Mouse (Mus musculus) ES-CJ7 (cell line): ENCODE measurements at regions not wholly inside any gene's neighbourhood (a gene's known extent, or its start where the extent isn't known, plus 50 kb on each side); places are given as distances from the start of the nearest gene placed in this dataset.

Experiments used
- DNase-seq: peaks from one replicate; pipeline ENCODE4 v3.0.0; 2011; ENCODE audit warnings: low read depth, low spot score

DNA sequence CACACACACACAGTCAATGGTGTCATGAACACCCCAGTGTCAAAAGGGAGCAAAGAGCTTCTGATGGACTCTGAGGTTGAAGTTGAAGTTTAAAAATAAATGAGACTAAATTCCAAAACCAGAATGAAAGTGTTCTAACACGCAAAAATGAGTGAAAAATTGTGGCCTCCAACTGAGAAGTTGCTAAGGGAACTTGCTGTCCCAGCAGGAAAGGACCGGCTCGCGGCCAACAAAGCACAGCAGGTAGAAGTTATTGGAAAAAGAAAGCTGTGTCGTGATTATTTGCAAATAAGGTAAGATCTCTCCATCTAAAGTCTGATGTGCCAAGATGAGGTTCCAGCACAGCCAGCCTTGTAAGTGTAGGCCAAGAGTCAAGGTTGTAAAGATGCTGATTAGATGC lies 169.7 kb downstream of the Nrp2 start:
- no peak for DNase-seq

DNA sequence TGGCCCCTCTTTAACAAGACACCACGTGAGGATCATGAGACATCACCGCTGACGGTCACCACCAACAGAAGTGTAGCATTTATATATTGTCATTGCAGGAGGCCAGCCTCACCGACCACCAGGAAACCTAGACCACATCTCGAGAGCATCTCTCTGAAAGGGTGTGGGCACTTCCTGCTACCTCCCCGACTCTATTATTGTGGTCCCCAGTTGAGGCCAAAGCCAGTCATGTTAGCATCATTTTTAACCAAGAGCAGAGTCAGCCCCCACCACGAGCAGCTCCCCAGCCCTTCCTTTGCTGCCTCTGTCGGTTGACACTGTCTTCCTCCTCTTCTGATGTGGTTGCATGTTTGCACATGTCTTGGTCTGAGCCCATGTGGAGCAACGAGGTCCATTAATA lies 172.5 kb downstream of the Nrp2 start:
- no peak for DNase-seq

DNA sequence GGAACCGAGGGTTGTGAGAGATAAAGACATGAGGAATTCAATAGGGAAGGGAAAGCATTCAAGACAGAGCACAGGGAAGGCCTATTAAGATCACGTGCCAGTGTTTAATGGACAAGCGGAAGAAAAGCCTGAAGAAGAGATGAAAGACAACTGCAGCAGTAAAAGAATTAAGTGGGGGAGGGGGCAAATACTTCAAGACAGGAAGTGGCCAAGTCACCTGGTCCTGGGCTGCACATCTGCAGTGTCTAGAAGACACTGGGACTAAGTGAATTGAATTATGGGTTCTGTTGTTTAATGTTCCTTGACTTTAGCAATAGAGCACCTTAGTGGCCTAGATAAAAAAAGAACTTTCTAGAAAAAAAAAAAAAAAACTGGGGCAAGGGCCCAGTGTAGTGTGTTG lies 173.6 kb downstream of the Nrp2 start:
- no peak for DNase-seq

GRCm38 (mm10) chr1:62880882-62881291 lies 177.8 kb downstream of the Nrp2 start:
- DNase-seq, result no peak

DNA sequence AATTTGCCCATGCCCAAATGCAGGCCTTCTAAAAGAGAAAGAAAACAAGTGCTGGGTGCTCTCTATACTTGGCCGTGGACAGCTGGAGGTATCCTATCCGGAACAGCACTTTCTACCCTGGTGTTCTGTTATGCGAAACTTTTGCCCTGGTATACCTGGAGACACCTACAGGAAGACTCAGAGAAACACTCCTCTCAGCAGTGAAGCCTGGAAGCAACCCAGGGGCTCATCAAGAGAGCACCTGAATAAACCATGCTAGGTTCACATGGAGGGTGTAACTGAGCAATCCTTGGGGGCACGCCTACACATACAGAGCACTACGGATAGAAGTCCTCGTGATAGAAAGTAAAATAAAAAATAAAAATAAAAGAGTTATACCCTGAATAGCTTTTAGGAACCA lies 178.4 kb downstream of the Nrp2 start:
- DNase-seq, result no peak

GRCm38 (mm10) chr1:62882028-62882427 lies 178.9 kb downstream of the Nrp2 start:
- no peak for DNase-seq

- peak; percentile 15 for DNase-seq
Measured at GRCm38 (mm10) chr1:62884876-62885480, 181.9 kb downstream of the Nrp2 start.

DNA sequence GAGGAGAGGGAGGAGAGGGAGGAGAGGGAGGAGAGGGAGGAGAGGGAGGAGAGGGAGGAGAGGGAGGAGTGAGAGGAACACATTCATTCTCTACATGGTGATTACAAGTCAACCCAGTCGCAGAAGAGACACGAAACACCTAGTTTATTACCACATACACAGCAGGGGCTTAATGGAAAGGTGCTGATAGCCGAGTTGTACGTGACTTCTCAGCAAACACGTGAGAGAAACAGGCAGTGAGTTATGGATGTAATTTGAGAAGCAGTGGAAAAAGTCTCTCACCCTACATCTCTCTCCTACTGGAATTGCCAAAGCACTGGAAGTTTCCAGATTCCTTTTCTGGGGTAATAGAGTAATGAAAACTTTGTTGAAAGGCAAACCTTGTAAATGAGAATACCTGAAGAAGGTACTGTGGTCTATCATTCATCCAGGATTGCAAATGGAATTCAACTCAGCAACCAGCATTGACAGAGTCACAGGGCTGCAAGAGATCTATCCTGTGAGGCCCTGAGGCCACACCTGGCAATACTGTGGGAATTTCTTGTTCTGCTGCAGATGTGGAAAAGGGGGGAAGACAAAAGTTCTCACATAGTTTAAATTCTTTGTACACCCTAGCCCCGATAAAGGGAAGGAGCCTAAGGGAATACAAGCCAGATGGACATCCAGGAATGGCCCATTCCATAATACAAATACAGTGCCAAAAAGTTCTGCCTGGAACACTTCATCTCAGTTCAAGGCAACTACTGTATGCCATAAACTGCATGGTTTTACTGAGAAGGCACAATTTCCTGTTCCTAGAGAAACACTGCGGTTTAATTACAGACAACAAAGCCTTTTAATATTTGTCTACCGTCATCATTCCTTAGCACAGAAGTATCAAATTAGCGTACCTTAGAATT lies 184.7 kb downstream of the Nrp2 start:
- no peak for DNase-seq

DNA sequence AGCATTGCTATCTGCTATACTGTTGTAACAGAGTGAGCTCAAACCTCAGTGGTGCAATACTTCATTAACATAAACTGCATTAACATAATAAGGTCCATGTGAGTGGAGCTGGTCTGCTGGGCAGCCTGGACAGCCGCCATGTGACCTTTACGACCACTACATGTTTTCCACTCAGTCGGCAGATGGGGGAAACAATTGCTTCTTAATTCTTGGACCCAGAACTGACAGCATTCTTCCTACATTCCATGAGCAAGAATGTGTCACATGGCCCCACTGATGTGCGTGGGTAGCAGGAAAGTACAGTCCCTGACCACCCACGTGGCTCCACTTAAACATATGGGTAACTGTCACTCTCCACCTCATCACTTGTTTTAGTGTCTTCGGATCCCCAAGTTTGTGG lies 198.3 kb downstream of the Nrp2 start:
- DNase-seq, result no peak

DNA sequence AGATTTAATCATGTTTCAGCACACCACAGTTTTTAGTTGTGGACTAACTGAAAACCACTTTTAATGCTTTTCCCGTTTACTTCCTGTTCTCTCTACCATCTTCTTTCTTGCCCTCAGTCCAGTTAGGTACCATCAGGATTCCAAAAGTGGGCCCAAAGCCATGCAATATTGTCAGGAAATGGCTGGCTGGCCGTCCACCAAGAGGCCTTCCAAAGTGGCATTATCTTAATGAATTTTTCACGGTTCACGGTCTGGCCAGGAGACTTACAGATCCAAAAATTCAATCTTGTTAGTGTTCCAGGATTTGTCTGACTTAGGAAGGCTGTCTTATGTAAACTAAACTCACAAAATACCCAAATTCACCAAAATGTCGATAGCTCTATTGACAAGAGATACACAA lies 198.8 kb downstream of the Nrp2 start:
- no peak for DNase-seq

DNA sequence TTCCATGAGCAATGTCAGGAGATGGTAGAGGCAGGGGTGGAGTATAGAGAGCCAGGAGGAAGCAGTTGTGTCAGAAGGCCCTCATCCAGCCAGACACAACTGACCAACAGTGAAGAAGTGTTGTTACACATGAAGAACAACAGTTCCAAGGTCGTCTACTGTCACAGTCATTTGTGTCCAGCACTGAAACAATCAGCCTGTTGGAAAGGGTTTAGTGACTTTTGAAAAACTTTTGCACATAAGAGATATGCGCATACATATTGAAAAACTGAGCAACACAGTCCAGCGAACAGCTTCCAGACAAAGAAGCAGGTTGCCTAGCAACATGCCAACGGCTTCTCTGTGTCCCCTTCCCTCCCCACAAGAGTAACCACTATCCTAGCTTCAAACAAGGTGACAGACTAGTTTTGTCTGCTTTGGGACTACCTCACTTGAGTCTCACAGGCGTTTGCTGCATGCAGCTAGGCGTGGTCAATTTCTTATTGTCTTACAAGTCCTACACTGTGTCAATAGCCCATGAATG lies 199.9 kb downstream of the Nrp2 start:
- DNase-seq, result peak; percentile 13

GRCm38 (mm10) chr1:62905739-62906138 lies 202.7 kb downstream of the Nrp2 start:
- no peak for DNase-seq

GRCm38 (mm10) chr1:62907243-62907642 lies 204.2 kb downstream of the Nrp2 start:
- DNase-seq, result no peak
